Mouse (Mus musculus): ENCODE measurements around the gene Col4a1.

DNA sequence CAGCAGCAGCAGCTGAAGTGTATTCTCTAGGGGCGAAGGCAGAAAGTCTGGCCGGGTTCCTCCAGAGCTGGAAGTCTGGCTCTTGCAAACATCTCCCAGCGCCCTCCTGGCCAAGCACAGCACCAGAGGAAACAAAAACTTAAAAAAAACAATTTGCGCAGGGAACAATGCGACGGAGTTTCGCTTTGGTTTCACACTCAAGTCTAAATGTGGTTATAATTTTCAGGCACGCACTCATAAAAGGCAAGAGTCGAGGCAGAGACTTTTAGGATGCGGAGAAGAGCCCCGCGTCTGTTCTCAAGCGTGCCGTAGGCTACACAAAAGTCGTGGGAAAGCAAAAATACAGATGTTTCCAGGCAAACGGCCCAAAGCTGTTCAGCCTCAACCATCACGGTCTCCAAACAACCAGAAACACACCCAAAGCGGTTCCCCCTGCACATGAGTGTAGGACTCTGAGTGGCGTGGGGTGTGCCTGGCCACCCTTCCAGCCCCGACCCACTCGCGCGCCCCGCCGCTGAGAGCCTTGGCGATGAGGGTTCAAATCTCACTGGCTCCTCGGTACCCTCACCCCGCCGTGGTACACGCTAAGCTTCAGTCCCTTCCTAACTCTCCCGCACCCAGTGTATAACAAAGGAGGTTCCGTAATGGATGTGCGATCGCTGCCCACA, 811 bp downstream of the Col4a1 start:
- TF ChIP-seq CTCF (IDR thresholded peaks at IDR 0.05; ENCODE audit: borderline replicate concordance, control insufficient read depth, extremely low read depth, insufficient read depth, low read length, poor library complexity), result no peak
- TF ChIP-seq POLR2A (IDR thresholded peaks at IDR 0.05; ENCODE audit: control insufficient read depth, extremely low read depth, insufficient read depth, low read length, poor library complexity), result no peak

All from thymus, adult 2 months (tissue).